Mouse (Mus musculus): Measurements from ENCODE around the gene Dnajc16. TPM values are rescaled to one million over a fixed set of nuclear protein-coding genes. Genes with fewer than 3 reads are reported as not detected.
A peak's percentile ranks its signal among the peaks of the same experiment; 100 is the strongest.

Dnajc16 gene
- polyA plus RNA-seq, 1 experiment from 2014 or later: 4.2 TPM

DNA sequence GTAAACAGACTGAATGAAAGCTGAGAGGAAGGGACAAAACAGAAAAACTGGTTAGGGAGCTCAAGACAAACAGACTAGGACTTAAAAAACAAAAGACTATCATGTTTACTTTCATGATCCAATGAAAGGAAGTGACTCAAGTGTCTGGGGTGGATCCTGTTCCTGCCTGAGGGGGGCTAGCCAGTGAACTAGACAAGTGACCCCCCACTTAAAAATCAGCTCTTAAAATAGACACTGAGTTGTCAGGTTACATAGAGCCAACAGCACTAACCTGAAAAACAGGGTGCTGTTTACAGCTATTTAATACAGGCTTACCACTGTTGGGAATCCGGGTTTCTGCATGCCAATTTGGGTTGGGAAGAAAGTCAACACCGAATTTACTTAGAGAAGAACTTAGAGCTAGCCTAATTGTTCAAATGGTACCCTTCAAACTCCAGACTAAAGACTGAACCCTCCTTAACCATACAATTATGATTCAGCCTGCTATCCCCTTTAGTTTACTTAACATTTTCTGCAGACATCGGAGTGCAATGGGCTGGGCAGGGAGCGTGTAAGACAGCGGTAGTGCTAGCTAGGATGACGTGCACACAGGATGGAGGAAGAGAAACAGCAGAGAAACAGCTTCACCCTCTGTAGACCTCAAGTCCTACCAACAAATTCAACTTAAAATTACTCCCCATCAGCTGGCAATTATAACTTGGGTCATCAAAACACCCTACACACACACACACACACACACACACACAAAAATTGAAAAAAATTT, 69.8 kb downstream of the Dnajc16 start:
- Histone ChIP-seq H3K27me3 (ENCODE audit: insufficient read depth, low read length) (no peaks in the 10 kb centered on the region), H3K9ac (no peak overlapping the region), H3K9me3 (ENCODE audit: low read depth, low read length) (no peaks in the 10 kb centered on the region), H3K4me1 (ENCODE audit: insufficient read depth) (peaks cover 18% of the 10 kb centered on the region; the same call in 1 of the 2 replicates), H3K36me3 (ENCODE audit: insufficient read depth) (peaks cover 9% of the 10 kb centered on the region), H3K4me2 (peak overlapping the region; percentile 85), H3K27ac (ENCODE audit: low read depth) (no peak overlapping the region), H3K4me3 (ENCODE audit: low read depth, low read length) (peak overlapping the region; percentile 99)
- ATAC-seq (ENCODE audit: insufficient read depth) (no peak), DNase-seq (peak; percentile 15)
- WGBS: 54% methylated on average over 6 of the region's 6 CpGs
- TF ChIP-seq CTCF (IDR thresholded peaks at IDR 0.05; ENCODE audit: low read depth): no peak

GRCm38 (mm10) chr4:141719304-141719703, 71.4 kb downstream of the Dnajc16 start:
- WGBS: 77% methylated on average over 1 of the region's 1 CpGs
- H3K4me1 ChIP-seq (ENCODE audit: insufficient read depth): peaks cover 18% of the 10 kb centered on the region; the same call in 1 of the 2 replicates
- no peak for ATAC-seq (ENCODE audit: insufficient read depth)

DNA sequence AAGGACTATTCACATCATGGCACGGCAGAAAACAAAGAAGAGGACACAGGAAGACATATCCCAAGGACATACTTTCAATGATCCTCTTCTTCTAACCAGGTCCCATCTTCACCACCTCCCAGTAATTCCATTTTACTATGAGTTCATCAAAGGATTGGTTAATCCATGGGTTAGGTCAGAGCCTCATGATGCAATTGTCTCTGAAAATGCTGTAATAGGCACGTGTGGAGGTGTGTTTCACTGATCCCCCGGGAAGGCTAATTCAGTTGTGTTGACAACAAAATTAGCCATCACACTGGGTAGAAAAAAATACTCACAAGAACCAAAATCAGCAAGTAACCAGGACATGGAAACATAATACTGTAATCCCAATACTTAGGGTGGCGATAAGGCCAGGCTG, 73.1 kb downstream of the Dnajc16 start:
- H3K27me3 ChIP-seq (ENCODE audit: insufficient read depth, low read length): no peaks in the 10 kb centered on the region
- ATAC-seq (ENCODE audit: insufficient read depth) (no peak), DNase-seq (no peak)
- H3K4me3 ChIP-seq (ENCODE audit: low read depth, low read length): no peak overlapping the region
- no peak overlapping the region for H3K9ac ChIP-seq
- TF ChIP-seq CTCF (IDR thresholded peaks at IDR 0.05; ENCODE audit: low read depth): no peak
- H3K4me2 ChIP-seq: no peak overlapping the region
- 92% methylated on average over 4 of the region's 4 CpGs for WGBS
- peaks cover 20% of the 10 kb centered on the region for H3K36me3 ChIP-seq (ENCODE audit: insufficient read depth)
- H3K27ac ChIP-seq (ENCODE audit: low read depth): no peak overlapping the region
- H3K4me1 ChIP-seq (ENCODE audit: insufficient read depth): peaks cover 16% of the 10 kb centered on the region; the same call in 1 of the 2 replicates
- no peaks in the 10 kb centered on the region for H3K9me3 ChIP-seq (ENCODE audit: low read depth, low read length)

More at GRCm38 (mm10) chr4:141719304-141719703, 71.4 kb downstream of the Dnajc16 start:
- H3K27ac ChIP-seq (ENCODE audit: low read depth): no peak overlapping the region
- no peak overlapping the region for H3K4me2 ChIP-seq
- H3K9me3 ChIP-seq (ENCODE audit: low read depth, low read length): no peaks in the 10 kb centered on the region
- DNase-seq: no peak
- H3K27me3 ChIP-seq (ENCODE audit: insufficient read depth, low read length): no peaks in the 10 kb centered on the region
- no peak for TF ChIP-seq CTCF (IDR thresholded peaks at IDR 0.05; ENCODE audit: low read depth)
- H3K36me3 ChIP-seq (ENCODE audit: insufficient read depth): peaks cover 9% of the 10 kb centered on the region
- H3K9ac ChIP-seq: no peak overlapping the region
- no peak overlapping the region for H3K4me3 ChIP-seq (ENCODE audit: low read depth, low read length)

DNA sequence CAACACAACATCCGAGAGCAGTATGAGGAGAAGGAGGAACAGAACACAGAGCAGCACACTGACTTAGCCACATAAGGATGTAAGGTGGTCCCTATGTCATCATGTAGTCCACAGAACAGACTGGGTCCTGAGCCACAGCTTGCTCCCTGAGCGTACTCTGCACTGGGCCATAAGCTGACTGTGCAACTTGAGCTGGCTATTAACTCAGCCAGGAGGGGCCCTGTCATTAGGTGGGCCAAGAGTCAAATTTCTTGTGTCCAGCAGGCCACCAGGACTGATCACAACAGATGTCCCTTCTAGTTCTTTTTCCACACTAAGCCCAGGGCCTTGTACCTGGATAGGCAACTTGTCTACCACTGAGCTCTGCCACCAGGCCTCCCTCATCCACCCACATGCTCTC, 75.7 kb downstream of the Dnajc16 start:
- Histone ChIP-seq H3K36me3 (ENCODE audit: insufficient read depth) (peaks cover 41% of the 10 kb centered on the region), H3K9ac (no peak overlapping the region), H3K27ac (ENCODE audit: low read depth) (no peak overlapping the region), H3K27me3 (ENCODE audit: insufficient read depth, low read length) (no peaks in the 10 kb centered on the region), H3K9me3 (ENCODE audit: low read depth, low read length) (no peaks in the 10 kb centered on the region), H3K4me1 (ENCODE audit: insufficient read depth) (no peaks in the 10 kb centered on the region), H3K4me3 (ENCODE audit: low read depth, low read length) (no peak overlapping the region), H3K4me2 (no peak overlapping the region)
- DNase-seq: no peak
- 55% methylated on average over 2 of the region's 2 CpGs for WGBS
- TF ChIP-seq CTCF (IDR thresholded peaks at IDR 0.05; ENCODE audit: low read depth): no peak
- no peak for ATAC-seq (ENCODE audit: insufficient read depth)

GRCm38 (mm10) chr4:141713598-141714142, 77.1 kb downstream of the Dnajc16 start:
- DNase-seq: no peak
- H3K4me1 ChIP-seq (ENCODE audit: insufficient read depth): no peaks in the 10 kb centered on the region
- peaks cover 55% of the 10 kb centered on the region for H3K36me3 ChIP-seq (ENCODE audit: insufficient read depth)
- no peaks in the 10 kb centered on the region for H3K9me3 ChIP-seq (ENCODE audit: low read depth, low read length)
- TF ChIP-seq CTCF (IDR thresholded peaks at IDR 0.05; ENCODE audit: low read depth): no peak
- no peak overlapping the region for H3K27ac ChIP-seq (ENCODE audit: low read depth)
- WGBS: 80% methylated on average over 5 of the region's 5 CpGs
- H3K4me2 ChIP-seq: no peak overlapping the region
- no peaks in the 10 kb centered on the region for H3K27me3 ChIP-seq (ENCODE audit: insufficient read depth, low read length)
- no peak for ATAC-seq (ENCODE audit: insufficient read depth)
- no peak overlapping the region for H3K4me3 ChIP-seq (ENCODE audit: low read depth, low read length)
- no peak overlapping the region for H3K9ac ChIP-seq

DNA sequence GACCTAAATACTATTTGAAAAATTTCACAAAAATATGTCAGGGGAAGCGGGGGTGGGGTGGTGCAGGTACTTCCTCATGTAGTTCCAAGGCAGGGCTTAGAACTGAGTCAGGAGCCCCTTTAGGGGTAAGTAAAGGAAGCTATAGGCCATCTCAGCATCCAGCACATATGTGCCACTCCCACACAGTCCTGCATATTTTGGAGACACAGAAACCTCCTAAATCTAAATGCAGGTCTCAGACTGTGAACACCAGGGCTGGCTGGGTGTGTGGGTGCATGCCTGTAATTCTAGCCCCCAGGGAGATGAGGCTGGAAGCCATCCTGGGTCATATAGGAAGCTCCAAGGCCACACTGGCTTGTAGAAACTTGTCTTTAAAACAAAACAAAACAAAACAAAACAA, 79.5 kb downstream of the Dnajc16 start:
- Histone ChIP-seq H3K4me1 (ENCODE audit: insufficient read depth) (no peaks in the 10 kb centered on the region), H3K9ac (no peak overlapping the region), H3K36me3 (ENCODE audit: insufficient read depth) (peaks cover 71% of the 10 kb centered on the region), H3K4me2 (no peak overlapping the region), H3K27ac (ENCODE audit: low read depth) (no peak overlapping the region), H3K27me3 (ENCODE audit: insufficient read depth, low read length) (no peaks in the 10 kb centered on the region), H3K4me3 (ENCODE audit: low read depth, low read length) (no peak overlapping the region), H3K9me3 (ENCODE audit: low read depth, low read length) (no peaks in the 10 kb centered on the region)
- 88% methylated on average over 1 of the region's 1 CpGs for WGBS
- ATAC-seq (ENCODE audit: insufficient read depth): no peak
- no peak for TF ChIP-seq CTCF (IDR thresholded peaks at IDR 0.05; ENCODE audit: low read depth)
- no peak for DNase-seq

Other genes starting within 250 kb of the Dnajc16 start
- gene Fblim1, start 184.8 kb downstream of the Dnajc16 start, polyA plus RNA-seq (2014; fragmentation: Nextera tagmentation; extraction: Ambion mirVana): 83.6 and 89.2 TPM in 2 replicates
- 0.38 and 0.50 TPM in 2 replicates for gene Tmem82, start 172.3 kb downstream of the Dnajc16 start, polyA plus RNA-seq (2014; fragmentation: Nextera tagmentation; extraction: Ambion mirVana)
- gene Slc25a34, start 167.1 kb downstream of the Dnajc16 start, polyA plus RNA-seq (2014; fragmentation: Nextera tagmentation; extraction: Ambion mirVana): not detected in 2 replicates
- 5.1 and 5.4 TPM in 2 replicates for gene Plekhm2, start 126.0 kb downstream of the Dnajc16 start, polyA plus RNA-seq (2014; fragmentation: Nextera tagmentation; extraction: Ambion mirVana)
- 0.38 and 3.2 TPM in 2 replicates for gene Rsc1a1, start 105.3 kb downstream of the Dnajc16 start, polyA plus RNA-seq (2014; fragmentation: Nextera tagmentation; extraction: Ambion mirVana)
- gene Ddi2, start 67.5 kb downstream of the Dnajc16 start, polyA plus RNA-seq (2014; fragmentation: Nextera tagmentation; extraction: Ambion mirVana): 19.8 and 21.5 TPM in 2 replicates
- not detected in 2 replicates for gene Agmat, start 44.3 kb downstream of the Dnajc16 start, polyA plus RNA-seq (2014; fragmentation: Nextera tagmentation; extraction: Ambion mirVana)
- gene Casp9, start 2.7 kb upstream of the Dnajc16 start, polyA plus RNA-seq (2014; fragmentation: Nextera tagmentation; extraction: Ambion mirVana): 21.5 and 22.3 TPM in 2 replicates
- gene Cela2a, start 35.2 kb upstream of the Dnajc16 start, polyA plus RNA-seq (2014; fragmentation: Nextera tagmentation; extraction: Ambion mirVana): not detected in 2 replicates
- not detected in 2 replicates for gene Ctrc, start 55.4 kb upstream of the Dnajc16 start, polyA plus RNA-seq (2014; fragmentation: Nextera tagmentation; extraction: Ambion mirVana)
- 56.5 and 64.6 TPM in 2 replicates for gene Efhd2, start 84.0 kb upstream of the Dnajc16 start, polyA plus RNA-seq (2014; fragmentation: Nextera tagmentation; extraction: Ambion mirVana)
- gene Fhad1, start 224.2 kb upstream of the Dnajc16 start, polyA plus RNA-seq (2014; fragmentation: Nextera tagmentation; extraction: Ambion mirVana): 0.68 and 1.4 TPM in 2 replicates